Mouse (Mus musculus) thymus, postnatal 36 days (tissue): ENCODE data around the gene Spata20.

Source experiments
- DNase-seq, 2 experiments: peaks; one replicate each; pipeline ENCODE4 v3.0.0; 2022; ENCODE audit warnings: mixed read lengths in 2 of 2

Gene Spata20

GRCm38 (mm10) chr11:94486001-94486400 lies at the start of gene Spata20:
Spata20 (minus strand) TSS chr11:94486179.
- DNase-seq = peak; percentile 63 to 69

- DNase-seq = no peak
Observed at GRCm38 (mm10) chr11:94533171-94533570, 47.2 kb upstream of the Spata20 start.

GRCm38 (mm10) chr11:94528879-94529278 lies 42.9 kb upstream of the Spata20 start:
- no peak for DNase-seq

GRCm38 (mm10) chr11:94526171-94526879 lies 40.3 kb upstream of the Spata20 start:
- no peak for DNase-seq

- DNase-seq = peak; percentile 12 to 30
Observed at GRCm38 (mm10) chr11:94521219-94521843, 35.4 kb upstream of the Spata20 start, which contains the start of gene Mycbpap. Mycbpap (minus strand) TSS chr11:94521742.

GRCm38 (mm10) chr11:94513452-94513851 lies 27.5 kb upstream of the Spata20 start:
- no peak for DNase-seq

GRCm38 (mm10) chr11:94508976-94509375 lies 23.0 kb upstream of the Spata20 start:
- no peak for DNase-seq

GRCm38 (mm10) chr11:94501482-94501881 lies 15.5 kb upstream of the Spata20 start:
- DNase-seq = no peak

GRCm38 (mm10) chr11:94500362-94500761 lies 14.4 kb upstream of the Spata20 start:
- DNase-seq = no peak

- DNase-seq = no peak
Observed at GRCm38 (mm10) chr11:94499661-94500152, 13.7 kb upstream of the Spata20 start, which contains the start of gene Epn3. Epn3 (minus strand) TSS chr11:94499974.

- DNase-seq = no peak
Observed at GRCm38 (mm10) chr11:94499035-94499434, 13.1 kb upstream of the Spata20 start.

- no peak for DNase-seq
Observed at GRCm38 (mm10) chr11:94498093-94498996, 12.4 kb upstream of the Spata20 start.

- DNase-seq = no peak
Observed at GRCm38 (mm10) chr11:94495415-94495814, 9.4 kb upstream of the Spata20 start.

- DNase-seq = no peak
Observed at GRCm38 (mm10) chr11:94491749-94492099, 5.7 kb upstream of the Spata20 start.

GRCm38 (mm10) chr11:94491035-94491748 lies 5.2 kb upstream of the Spata20 start:
- peak in 1 of 2 experiments; percentile 21 for DNase-seq

GRCm38 (mm10) chr11:94489745-94490144 lies 3.8 kb upstream of the Spata20 start:
- DNase-seq = no peak

- DNase-seq = no peak
Observed at GRCm38 (mm10) chr11:94488767-94489533, 3.0 kb upstream of the Spata20 start.

GRCm38 (mm10) chr11:94485223-94485622 lies 756 bp downstream of the Spata20 start:
- DNase-seq = no peak

GRCm38 (mm10) chr11:94484636-94485035 lies 1.3 kb downstream of the Spata20 start:
- no peak for DNase-seq

GRCm38 (mm10) chr11:94483921-94484320 lies 2.1 kb downstream of the Spata20 start:
- no peak for DNase-seq

- no peak for DNase-seq
Observed at GRCm38 (mm10) chr11:94483436-94483835, 2.5 kb downstream of the Spata20 start.

GRCm38 (mm10) chr11:94482738-94483137 lies 3.2 kb downstream of the Spata20 start:
- no peak for DNase-seq
